Mouse (Mus musculus) heart, adult 2 months (tissue): ENCODE data around the gene Rpl32. TPM values are rescaled to one million over a fixed set of nuclear protein-coding genes. Genes with fewer than 3 reads are reported as not detected.

Source experiments
- DNase-seq, 2 experiments: peaks; one replicate each; pipeline ENCODE4 v3.0.0; 2021
- H3K27ac ChIP-seq: fragments of 200-600 bp; 2 replicates; pipeline ENCODE4 v1.8.1; 2022
- H3K27me3 ChIP-seq: fragments of 200-500 bp; 2 replicates; pipeline ENCODE4 v1.6.1; 2012; ENCODE audit warnings: mild to moderate bottlenecking, low read length, inconsistent platforms, mixed read lengths; ENCODE audit not compliant: control insufficient read depth, insufficient read depth
- H3K36me3 ChIP-seq: fragments of 200-500 bp; 2 replicates; pipeline ENCODE4 v1.6.1; 2012; ENCODE audit warnings: low read length, inconsistent platforms; ENCODE audit not compliant: control insufficient read depth, insufficient read depth
- H3K4me1 ChIP-seq: fragments of 200-500 bp; 2 replicates; pipeline ENCODE4 v1.6.1; 2011; ENCODE audit warnings: low read length; ENCODE audit not compliant: control insufficient read depth, insufficient read depth
- H3K4me3 ChIP-seq: fragments of 200-600 bp; 2 replicates; pipeline ENCODE4 v1.8.1; 2022
- H3K79me2 ChIP-seq: fragments of 200-500 bp; replicated peaks from 2 replicates; pipeline ENCODE4 v1.6.1; 2012; ENCODE audit warnings: mild to moderate bottlenecking, inconsistent platforms, low read length, moderate library complexity, mixed read lengths; ENCODE audit not compliant: control insufficient read depth, insufficient read depth
- H3K9ac ChIP-seq: fragments of 200-500 bp; 2 replicates; pipeline ENCODE4 v1.6.1; 2012; ENCODE audit warnings: low read depth, mild to moderate bottlenecking, control low read depth, inconsistent platforms, low read length, mixed read lengths
- CTCF ChIP-seq: fragments of 200-600 bp; IDR thresholded peaks from 2 replicates; pipeline ENCODE4 v1.8.1; 2022; ENCODE audit warnings: antibody characterized with exemption, mild to moderate bottlenecking, moderate library complexity
- EP300 ChIP-seq: fragments of 200-500 bp; IDR thresholded peaks from 2 replicates; pipeline ENCODE4 v1.6.1; 2011; ENCODE audit warnings: low read depth, low read length, control low read depth; ENCODE audit not compliant: insufficient read depth
- POLR2A ChIP-seq: fragments of 200-500 bp; IDR thresholded peaks from 2 replicates; pipeline ENCODE4 v1.6.1; 2011; ENCODE audit warnings: mild to moderate bottlenecking, low read depth, low read length, control low read depth; ENCODE audit not compliant: insufficient read depth
- WGBS: fragments of 180-500 bp; shearing (Covaris S2); methylation state at CpG from one replicate; pipeline ENCODE4 v1.1.7; 2018; 5-methylcytosine and 5-hydroxymethylcytosine counted together
- intact Hi-C: fragments of 180-260 bp; cut with DNase I; formaldehyde crosslinking; loops from one replicate; pipeline ENCODE4 v1.15.1; 2025
- long read RNA-seq: library from polyadenylated mRNA; stranded (forward); transcript quantifications from one replicate; pipeline ENCODE4 v2.0.0, GENCODE M21; 2021
- polyA plus RNA-seq: library from polyadenylated mRNA; depleted of rRNA; stranded (reverse); fragments of >200 nt; gene quantifications from 2 replicates; pipeline ENCODE4 v1.2.3, GENCODE M21; 2012; rRNA removed
- total RNA-seq, 2 experiments: library from RNA; stranded (reverse); gene quantifications; 2 replicates each; pipeline ENCODE4 v1.2.3; 2021

Gene Rpl32
- 100 to 1,000 TPM; 579 to 679 TPM for total RNA-seq
- 328 and 413 TPM in 2 replicates for polyA plus RNA-seq
- long read RNA-seq, transcript Rpl32-201 (4 exons, 517 nt): major isoform, 133 of 142 reads
- long read RNA-seq, partial matches to known transcripts: 8 of 142 reads
- long read RNA-seq, other reads (novel, unspliced or antisense): 0 of 142 reads

GRCm38 (mm10) chr6:115808488-115809231 lies at the start of gene Rpl32:
Rpl32 (minus strand) TSS chr6:115808747.
- peak within 1 kb of the TSS; percentile 98 for H3K27ac ChIP-seq
- intact Hi-C loops: loop anchor here (5.0 kb wide), 1 partner anchor 206 kb away; the partner anchor contains the start of gene Mkrn2
- H3K4me3 ChIP-seq: peak within 1 kb of the TSS; percentile 99
- H3K9ac ChIP-seq: peak within 1 kb of the TSS; percentile 99
- peaks cover 13% of the 10 kb centered on the region for H3K36me3 ChIP-seq
- DNase-seq: peak; percentile 92
- 1% methylated on average over 47 of the region's 47 CpGs for WGBS
- no peaks in the 10 kb centered on the region for H3K27me3 ChIP-seq
- 0 out of 2 replicates have a peak, but pooled peaks cover 3% of the 10 kb centered on the region for H3K79me2 ChIP-seq
- peaks cover 10% of the 10 kb centered on the region for H3K4me1 ChIP-seq
- TF ChIP-seq POLR2A: peak; percentile 90
- no peak for TF ChIP-seq EP300
- peak; percentile 84 for TF ChIP-seq CTCF

DNA sequence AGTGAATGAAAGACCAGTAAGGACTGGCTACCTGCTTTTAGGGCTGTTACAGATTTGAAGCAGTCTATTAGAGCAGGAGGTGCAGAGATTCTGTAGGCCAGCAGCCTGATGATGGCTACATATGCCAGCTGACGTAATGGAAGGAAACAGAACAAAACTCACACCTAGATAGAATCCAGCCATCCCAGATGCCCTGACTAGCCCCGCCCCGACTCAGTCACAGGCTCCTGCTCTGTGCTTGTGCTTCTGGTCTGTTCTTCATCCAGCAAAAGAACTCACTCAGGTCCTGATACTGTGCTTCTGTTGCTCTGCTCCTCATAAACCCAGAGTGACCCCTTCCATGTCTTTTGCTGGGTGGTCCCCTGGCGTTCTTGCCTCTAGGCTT lies 47.8 kb upstream of the Rpl32 start:
- Histone ChIP-seq H3K36me3 (no peaks in the 10 kb centered on the region), H3K4me3 (no peak overlapping the region), H3K4me1 (peaks cover 5% of the 10 kb centered on the region), H3K27me3 (no peaks in the 10 kb centered on the region), H3K27ac (peak overlapping the region; percentile 24; the same call in 1 of the 2 replicates), H3K79me2 (no peaks in the 10 kb centered on the region), H3K9ac (no peak overlapping the region)
- intact Hi-C loops: no loop called here
- TF ChIP-seq EP300 (no peak), POLR2A (no peak), CTCF (no peak)
- no peak for DNase-seq
- 73% methylated on average over 4 of the region's 4 CpGs for WGBS

DNA sequence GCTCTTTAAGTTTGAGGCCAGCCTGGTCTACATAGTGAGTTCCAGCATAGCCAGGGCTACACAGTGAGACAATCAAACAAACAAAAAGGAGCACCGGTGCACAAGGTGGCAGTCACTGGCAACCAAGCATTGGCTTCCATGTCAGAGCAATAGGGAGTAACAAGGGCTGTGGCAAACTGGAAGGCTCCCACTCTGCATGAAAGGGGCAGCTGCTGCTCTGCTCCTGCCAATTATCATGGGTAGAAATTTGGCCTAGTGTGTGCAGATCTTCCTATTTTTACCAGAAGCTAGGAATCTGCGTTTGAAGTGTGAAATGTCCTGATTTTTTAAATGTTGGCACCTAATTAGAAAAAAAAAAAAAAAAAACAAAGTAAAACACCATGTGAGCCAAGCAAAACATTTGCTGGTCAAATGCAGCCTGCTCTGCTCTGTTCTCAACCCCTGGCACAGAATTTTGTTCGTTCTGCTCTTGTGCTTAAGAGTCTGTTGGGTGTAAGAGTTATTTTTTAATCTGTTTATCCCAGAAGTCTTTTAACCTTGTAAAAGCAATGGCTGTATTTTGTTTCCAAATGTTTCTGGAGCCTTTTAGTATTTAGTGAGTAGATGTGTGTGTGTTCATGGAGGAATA lies 47.3 kb upstream of the Rpl32 start:
- H3K79me2 ChIP-seq: no peaks in the 10 kb centered on the region
- 60% methylated on average over 3 of the region's 3 CpGs for WGBS
- peaks cover 5% of the 10 kb centered on the region for H3K4me1 ChIP-seq
- no peaks in the 10 kb centered on the region for H3K27me3 ChIP-seq
- H3K4me3 ChIP-seq: no peak overlapping the region
- H3K9ac ChIP-seq: no peak overlapping the region
- no peaks in the 10 kb centered on the region for H3K36me3 ChIP-seq
- intact Hi-C loops: no loop called here
- H3K27ac ChIP-seq: peak overlapping the region; percentile 24; the same call in 1 of the 2 replicates
- no peak for TF ChIP-seq EP300
- no peak for TF ChIP-seq CTCF
- TF ChIP-seq POLR2A: no peak
- DNase-seq: no peak

DNA sequence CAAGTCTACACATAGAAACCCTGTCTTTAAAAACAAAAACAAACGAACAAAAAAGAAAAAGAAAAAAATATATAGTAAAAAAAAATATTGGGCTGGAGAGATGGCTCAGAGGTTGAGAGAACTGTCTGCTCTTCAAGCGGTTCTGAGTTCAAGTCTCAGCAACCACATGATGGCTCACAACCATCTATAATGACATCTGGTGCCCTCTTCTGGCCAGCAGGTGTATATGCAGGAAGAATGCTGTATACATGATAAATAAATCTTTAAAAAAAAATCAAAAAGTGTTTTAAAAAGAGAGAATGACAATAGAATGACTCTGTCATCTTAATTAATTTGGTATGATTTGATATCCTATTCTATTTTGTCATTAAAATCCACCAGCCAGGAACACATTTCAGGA lies 45.9 kb upstream of the Rpl32 start:
- Histone ChIP-seq H3K27ac (no peak overlapping the region), H3K36me3 (no peaks in the 10 kb centered on the region), H3K4me1 (peaks cover 5% of the 10 kb centered on the region), H3K4me3 (no peak overlapping the region), H3K9ac (no peak overlapping the region), H3K27me3 (no peaks in the 10 kb centered on the region), H3K79me2 (no peaks in the 10 kb centered on the region)
- intact Hi-C loops: no loop called here
- WGBS: 66% methylated on average over 2 of the region's 2 CpGs
- TF ChIP-seq CTCF: peak; percentile 74
- TF ChIP-seq EP300: no peak
- no peak for TF ChIP-seq POLR2A
- DNase-seq: no peak

DNA sequence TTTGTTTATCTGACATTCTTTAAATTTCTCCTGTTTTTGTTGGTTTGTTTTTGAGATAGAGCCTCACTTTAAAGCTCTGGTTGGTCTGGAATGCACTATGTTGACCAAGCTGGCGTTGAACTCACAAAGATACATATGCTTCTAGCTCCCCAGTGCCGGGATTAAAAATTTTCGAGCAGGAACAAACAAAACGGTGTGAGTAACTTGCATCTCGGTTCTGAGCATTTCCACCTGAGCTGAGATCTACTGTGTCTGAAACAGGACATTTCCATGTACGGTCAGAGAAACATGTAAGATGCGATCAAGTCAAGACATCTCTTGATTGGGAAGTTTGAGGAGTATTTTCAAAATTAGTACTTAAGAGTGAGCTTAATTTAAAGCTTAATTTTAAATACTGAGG lies 45.4 kb upstream of the Rpl32 start:
- H3K9ac ChIP-seq: no peak overlapping the region
- peak overlapping the region; percentile 75 for H3K27ac ChIP-seq
- no peaks in the 10 kb centered on the region for H3K27me3 ChIP-seq
- DNase-seq: no peak
- no peaks in the 10 kb centered on the region for H3K36me3 ChIP-seq
- intact Hi-C loops: no loop called here
- no peaks in the 10 kb centered on the region for H3K79me2 ChIP-seq
- H3K4me1 ChIP-seq: peaks cover 5% of the 10 kb centered on the region
- 53% methylated on average over 7 of the region's 7 CpGs for WGBS
- peak overlapping the region; percentile 75 for H3K4me3 ChIP-seq
- no peak for TF ChIP-seq CTCF
- TF ChIP-seq EP300: no peak
- TF ChIP-seq POLR2A: no peak
